Mouse (Mus musculus) thymus, postnatal 25 days (tissue): Measurements from ENCODE around the gene Trim8.

ENCODE experiments used
- DNase-seq: peaks from one replicate; pipeline ENCODE4 v3.0.0; 2022

Trim8 gene

GRCm38 (mm10) chr19:46505646-46506371 lies 4.3 kb downstream of the Trim8 start:
- DNase-seq, result no peak

DNA sequence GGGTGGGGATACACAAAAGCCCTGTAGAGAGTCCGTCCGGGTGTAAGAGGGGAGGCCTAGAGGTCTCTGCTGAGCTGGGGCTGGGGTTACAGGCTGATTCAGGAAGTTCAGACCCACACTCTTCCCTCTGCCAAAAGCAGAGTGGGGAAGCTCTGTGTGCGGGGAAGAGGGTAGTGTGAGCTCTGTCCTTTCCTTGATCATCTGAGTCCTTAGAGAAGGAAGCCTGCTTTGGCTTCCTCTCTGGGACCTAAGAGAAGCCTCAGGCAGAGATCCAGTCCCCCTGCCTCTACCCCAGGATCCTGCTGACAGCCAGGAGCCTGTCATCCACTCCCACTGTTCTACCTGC lies 4.8 kb downstream of the Trim8 start:
- no peak for DNase-seq

GRCm38 (mm10) chr19:46507181-46507581 lies 5.7 kb downstream of the Trim8 start:
- DNase-seq, result no peak

GRCm38 (mm10) chr19:46507806-46508205 lies 6.3 kb downstream of the Trim8 start:
- no peak for DNase-seq

- peak; percentile 43 for DNase-seq
These were observed 7.2 kb downstream of the Trim8 start for GRCm38 (mm10) chr19:46508738-46509137.

DNA sequence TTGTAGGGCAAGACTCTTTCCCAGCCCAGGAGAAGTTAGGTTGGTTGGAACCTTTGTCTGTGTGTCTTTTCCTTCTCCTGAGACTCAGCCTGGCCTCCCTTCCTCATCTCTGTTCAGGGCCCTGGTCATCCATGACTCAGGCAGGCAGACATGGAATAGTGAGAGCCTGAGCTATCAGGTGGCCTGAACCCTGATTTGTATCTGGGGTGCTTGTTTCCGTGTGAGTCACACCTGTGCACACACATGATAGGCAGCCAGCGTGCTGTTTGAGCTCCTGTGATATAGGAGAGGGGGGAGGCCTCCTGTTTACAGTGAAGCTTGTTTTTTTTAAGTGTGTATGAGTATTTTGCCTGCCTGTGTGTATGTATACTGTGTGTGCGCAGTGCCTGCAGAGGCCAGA lies 7.7 kb downstream of the Trim8 start:
- DNase-seq, result no peak

- no peak for DNase-seq
These were observed 8.2 kb downstream of the Trim8 start for GRCm38 (mm10) chr19:46509736-46510135.

DNA sequence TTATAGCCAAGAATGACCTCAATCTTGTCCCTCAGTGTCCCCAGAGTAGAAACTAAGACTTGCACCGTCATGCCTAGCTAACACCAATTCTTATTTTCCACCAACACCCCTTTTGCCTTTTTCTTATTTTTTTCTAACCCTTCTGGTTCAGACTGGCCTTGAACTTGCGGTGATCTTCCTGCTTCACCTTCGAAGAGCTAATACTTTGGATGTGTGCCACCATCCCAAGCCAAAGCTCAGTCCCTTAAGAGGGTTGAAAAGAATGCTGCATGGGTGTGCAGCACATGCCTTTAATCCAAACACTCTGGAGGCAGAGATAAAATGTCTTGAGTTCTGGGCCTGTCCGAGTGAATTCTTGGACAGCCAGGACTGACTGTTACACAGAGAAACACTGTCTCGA lies 8.9 kb downstream of the Trim8 start:
- no peak for DNase-seq

DNA sequence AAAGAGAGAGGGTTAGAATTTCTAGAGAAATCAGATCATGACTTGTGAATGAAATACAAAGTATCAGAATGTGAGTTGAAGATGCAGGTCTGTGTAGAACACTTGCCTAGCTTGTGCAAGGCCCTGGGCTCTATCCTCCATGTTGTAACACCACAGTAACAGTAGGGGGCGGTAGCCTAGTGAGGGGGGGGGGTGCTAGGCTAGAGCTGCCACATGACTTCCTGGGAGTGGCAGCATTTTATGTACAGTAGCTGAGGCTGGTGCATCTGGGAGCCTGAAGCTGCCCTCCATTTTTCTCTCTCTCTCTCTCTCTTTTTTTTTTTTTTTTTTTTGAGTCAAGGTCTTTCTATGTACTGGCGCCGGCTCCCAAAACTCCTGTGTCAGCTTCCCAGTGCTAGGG lies 9.3 kb downstream of the Trim8 start:
- peak; percentile 49 for DNase-seq

DNA sequence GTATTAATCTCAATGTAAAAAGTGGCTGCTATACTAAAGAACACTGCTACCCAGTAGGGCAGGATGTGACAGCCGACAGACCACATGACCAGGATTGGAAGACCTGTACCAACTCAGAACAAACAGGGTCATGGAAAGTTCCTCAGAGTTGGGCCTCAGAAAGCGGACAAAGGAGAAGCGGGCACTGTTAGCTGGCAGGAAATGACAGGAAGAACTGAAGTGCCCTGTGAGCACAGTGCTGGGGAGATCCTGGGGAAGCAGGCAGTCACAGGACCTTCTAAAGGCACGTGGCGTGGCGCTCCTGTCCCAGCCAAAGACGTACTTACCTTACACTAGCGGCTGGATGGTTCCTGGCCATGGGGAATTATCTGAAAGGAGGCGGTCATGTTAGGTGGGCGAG lies 9.8 kb downstream of the Trim8 start:
- peak; percentile 36 for DNase-seq

DNA sequence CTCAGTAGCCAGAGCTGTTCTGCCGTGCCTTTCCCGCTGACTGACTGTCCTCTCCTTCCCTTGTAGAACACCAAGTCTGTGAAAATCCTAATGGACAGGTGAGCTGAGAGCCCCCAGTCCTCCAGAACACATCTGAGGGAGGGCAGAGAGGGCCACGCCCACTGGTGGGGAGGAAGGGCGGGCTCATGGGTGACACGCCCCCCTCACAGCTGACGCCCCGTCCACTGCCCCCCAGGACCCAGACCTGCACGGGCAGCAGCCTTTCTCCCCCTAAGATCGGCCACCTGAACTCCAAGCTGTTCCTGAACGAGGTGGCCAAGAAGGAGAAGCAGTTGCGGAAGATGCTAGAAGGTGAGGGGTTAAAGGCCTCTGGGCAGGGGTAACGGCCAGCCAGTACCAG lies 12.9 kb downstream of the Trim8 start:
- no peak for DNase-seq

GRCm38 (mm10) chr19:46515287-46515821 lies 13.9 kb downstream of the Trim8 start:
- DNase-seq, result no peak

- peak; percentile 62 for DNase-seq
These were observed 15.4 kb downstream of the Trim8 start for GRCm38 (mm10) chr19:46516667-46517528.

DNA sequence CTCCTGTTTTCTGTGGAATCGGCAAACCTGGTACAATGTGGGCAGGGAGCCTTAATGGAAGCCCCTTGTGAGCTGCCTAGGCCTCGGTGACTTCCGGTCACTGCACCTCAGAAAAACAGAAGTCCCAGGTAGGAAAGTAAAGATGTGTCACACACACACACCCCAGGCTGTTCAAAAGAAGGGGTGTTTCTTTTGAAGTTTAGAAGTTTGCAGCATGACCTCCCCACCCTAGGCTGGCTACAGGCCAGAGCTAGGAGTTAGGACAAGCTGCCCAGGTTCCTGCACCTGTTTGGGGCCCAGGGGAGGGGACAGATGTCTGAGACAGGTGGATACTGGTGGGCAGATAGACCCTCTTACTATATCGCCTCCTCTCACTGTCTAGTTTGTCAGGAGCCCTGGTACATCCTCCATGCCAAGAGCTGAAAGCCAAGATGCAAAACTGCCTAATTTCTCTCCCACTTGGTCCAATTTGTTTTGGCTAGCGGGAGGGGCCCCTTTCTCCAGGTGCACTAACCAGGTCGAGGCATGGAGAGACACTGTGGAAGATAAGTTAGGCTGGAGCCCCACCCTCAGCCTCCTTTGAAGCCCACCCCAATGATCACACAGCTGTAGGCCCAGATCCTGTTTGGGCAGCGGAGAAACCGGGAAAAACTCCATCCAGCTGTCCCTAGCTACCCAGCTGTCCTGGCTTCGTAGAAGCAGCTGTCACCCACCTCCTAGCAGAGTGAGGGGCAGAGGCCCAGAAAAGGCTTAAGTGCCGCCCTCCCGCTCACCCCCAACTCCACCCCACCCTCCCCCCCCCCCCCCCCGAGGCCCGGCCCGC lies 16.2 kb downstream of the Trim8 start:
- DNase-seq, result peak; percentile 44

DNA sequence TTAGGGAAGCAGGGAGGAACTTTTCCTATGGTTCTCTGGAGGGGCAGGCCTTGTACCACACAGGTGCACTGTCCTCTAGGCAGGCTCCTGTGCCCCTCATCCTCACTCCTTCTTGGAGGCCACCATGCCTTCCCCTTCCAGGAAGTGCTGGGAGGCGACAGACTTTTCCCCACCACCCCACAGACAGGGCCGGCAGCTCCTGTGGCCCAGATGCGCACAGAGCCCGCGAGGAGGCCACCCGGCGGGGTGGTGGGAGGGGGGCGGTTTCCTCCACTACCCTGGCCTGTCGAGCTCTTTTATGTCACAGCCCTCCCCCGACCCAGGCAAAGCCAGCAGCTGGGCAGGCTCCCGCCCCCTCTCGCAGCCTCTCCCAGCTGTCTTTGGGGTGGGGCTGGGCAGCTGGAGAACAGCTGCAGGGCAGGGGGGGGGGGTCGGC lies 16.9 kb downstream of the Trim8 start:
- peak; percentile 88 for DNase-seq

GRCm38 (mm10) chr19:46518828-46519621 lies 17.5 kb downstream of the Trim8 start:
- no peak for DNase-seq

DNA sequence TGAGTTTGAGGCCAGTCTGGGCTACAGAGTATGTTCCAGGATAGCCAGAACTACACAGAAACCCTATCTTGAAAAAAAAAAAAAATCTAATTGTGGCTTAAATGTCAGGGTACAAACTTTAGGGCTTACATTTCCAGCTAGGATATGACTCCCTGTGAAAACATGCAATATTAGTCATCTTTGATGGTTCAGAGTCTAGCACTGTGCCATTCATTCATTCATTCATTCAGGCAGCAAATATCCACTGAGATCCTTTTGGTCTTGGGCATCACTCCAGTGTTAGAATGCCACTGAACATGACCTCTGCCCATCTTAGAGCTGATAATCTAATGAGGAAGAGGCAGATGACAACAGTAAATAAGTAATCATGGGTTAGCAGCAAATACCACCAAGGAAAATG lies 20.2 kb downstream of the Trim8 start:
- DNase-seq, result no peak

DNA sequence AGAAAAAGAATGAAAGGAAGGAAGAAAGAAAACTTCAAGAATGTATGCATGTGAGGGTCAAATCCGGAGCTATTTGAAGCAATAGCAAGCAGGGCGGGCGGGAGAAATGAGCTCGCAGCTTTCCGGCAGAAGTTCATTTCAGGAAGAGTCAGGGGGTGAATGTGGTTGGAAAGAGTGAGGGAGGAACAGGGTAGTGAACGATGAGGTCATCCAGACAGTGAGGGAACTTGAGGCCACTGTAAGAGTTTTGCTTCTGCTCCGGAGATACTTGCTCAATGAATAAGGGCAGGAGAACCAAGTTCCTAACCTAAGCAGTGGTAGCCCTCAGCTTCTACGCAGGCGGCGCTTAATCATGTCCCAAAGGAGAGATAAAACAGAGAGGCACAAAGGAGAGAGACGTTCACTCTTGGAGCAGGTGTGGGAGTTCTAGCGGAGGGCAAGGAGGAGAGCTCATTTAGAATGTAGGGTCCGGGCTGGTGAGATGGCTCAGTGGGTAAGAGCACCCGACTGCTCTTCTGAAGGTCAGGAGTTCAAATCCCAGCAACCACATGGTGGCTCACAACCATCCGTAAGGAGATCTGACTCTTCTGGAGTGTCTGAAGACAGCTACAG lies 21.0 kb downstream of the Trim8 start:
- no peak for DNase-seq

DNA sequence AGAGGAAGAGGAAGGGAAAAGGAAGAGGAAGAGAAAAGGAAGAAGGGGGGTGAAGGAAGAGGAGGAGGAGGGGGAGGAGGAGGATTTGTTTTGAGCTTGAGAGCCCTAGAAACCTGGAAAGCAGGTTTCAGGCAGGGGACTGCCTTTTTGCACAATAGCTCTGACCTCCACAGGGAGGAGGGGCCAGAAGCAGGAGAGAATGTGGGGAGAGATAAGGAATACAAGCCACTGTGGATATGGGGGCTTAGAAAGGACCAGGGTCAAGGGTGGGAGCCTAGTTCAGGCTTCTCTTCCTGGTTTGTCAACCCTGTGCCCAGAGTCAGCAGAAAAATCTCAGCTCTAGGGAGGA lies 21.6 kb downstream of the Trim8 start:
- DNase-seq, result no peak

- DNase-seq, result peak; percentile 36
These were observed 22.1 kb downstream of the Trim8 start for GRCm38 (mm10) chr19:46523480-46524151.

DNA sequence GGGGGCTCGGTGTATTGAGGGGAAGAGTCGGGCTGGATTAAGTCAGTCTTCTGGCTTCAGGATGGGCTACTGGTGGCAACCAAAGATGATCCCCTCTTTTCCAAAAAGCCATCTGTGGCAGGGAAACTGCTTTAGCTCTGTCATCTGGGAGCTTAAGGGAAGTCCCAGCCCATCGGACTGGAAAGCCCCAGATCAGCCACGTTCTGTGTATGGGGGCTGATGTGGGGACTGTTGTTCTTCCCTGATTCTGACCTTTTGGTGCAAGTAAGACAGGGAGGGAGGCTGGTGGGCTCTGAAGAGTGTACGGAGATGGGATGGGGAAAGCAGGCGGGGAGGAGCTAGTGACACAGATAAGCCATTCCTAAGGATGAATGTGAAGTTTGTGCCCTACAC lies 22.6 kb downstream of the Trim8 start:
- no peak for DNase-seq
